Mouse (Mus musculus) T-cell, adult 2 months (primary cell): ENCODE data around the gene H1f0.
A peak's percentile ranks its signal among the peaks of the same experiment; 100 is the strongest.

Experiments
- DNase-seq: peaks from one replicate; pipeline ENCODE4 v3.0.0; 2022; ENCODE audit warnings: low spot score

Gene H1f0

GRCm38 (mm10) chr15:79028237-79028738 is at the start of gene H1f0:
H1f0 (plus strand) TSS chr15:79028450.
- DNase-seq, result peak; percentile 85

GRCm38 (mm10) chr15:78978875-78979274 is 49.4 kb upstream of the H1f0 start:
- DNase-seq, result no peak

- no peak for DNase-seq
Measured at GRCm38 (mm10) chr15:78980084-78980483, 48.2 kb upstream of the H1f0 start.

- DNase-seq, result peak; percentile 79
Measured at GRCm38 (mm10) chr15:78982658-78983435, 45.4 kb upstream of the H1f0 start.

- peak; percentile 63 for DNase-seq
Measured at GRCm38 (mm10) chr15:78983436-78984285, 44.6 kb upstream of the H1f0 start.

GRCm38 (mm10) chr15:78984286-78984778 is 43.9 kb upstream of the H1f0 start:
- no peak for DNase-seq

- DNase-seq, result no peak
Measured at GRCm38 (mm10) chr15:78986536-78987220, 41.6 kb upstream of the H1f0 start.

GRCm38 (mm10) chr15:78988499-78988971 is 39.7 kb upstream of the H1f0 start:
- DNase-seq, result no peak

GRCm38 (mm10) chr15:78989152-78990092 is 38.8 kb upstream of the H1f0 start:
- no peak for DNase-seq

- no peak for DNase-seq
Measured at GRCm38 (mm10) chr15:78990093-78990463, 38.2 kb upstream of the H1f0 start.

GRCm38 (mm10) chr15:78990970-78991525 is 37.2 kb upstream of the H1f0 start:
- DNase-seq, result no peak

- DNase-seq, result no peak
Measured at GRCm38 (mm10) chr15:78992235-78992634, 36.0 kb upstream of the H1f0 start.

GRCm38 (mm10) chr15:78992925-78993324 is 35.3 kb upstream of the H1f0 start:
- no peak for DNase-seq

- no peak for DNase-seq
Measured at GRCm38 (mm10) chr15:78995916-78996315, 32.3 kb upstream of the H1f0 start.

- no peak for DNase-seq
Measured at GRCm38 (mm10) chr15:78996663-78997062, 31.6 kb upstream of the H1f0 start.

GRCm38 (mm10) chr15:78998348-78998747 is 29.9 kb upstream of the H1f0 start:
- DNase-seq, result no peak

- no peak for DNase-seq
Measured at GRCm38 (mm10) chr15:78999586-78999985, 28.7 kb upstream of the H1f0 start.

- DNase-seq, result no peak
Measured at GRCm38 (mm10) chr15:79000357-79000791, 27.9 kb upstream of the H1f0 start.

GRCm38 (mm10) chr15:79001559-79001958 is 26.7 kb upstream of the H1f0 start:
- no peak for DNase-seq

- no peak for DNase-seq
Measured at GRCm38 (mm10) chr15:79002036-79002435, 26.2 kb upstream of the H1f0 start.

- no peak for DNase-seq
Measured at GRCm38 (mm10) chr15:79003079-79003478, 25.2 kb upstream of the H1f0 start.
